Mouse (Mus musculus) lung, adult 18-20 months (tissue): Measurements from ENCODE around the gene Olfr43.

Experiments used
- DNase-seq, 2 experiments: peaks; one replicate each; pipeline ENCODE4 v3.0.0; 2022; ENCODE audit warnings: mixed read lengths in 2 of 2

Gene Olfr43

GRCm38 (mm10) chr11:74211279-74211678, at the start of gene Olfr43:
Olfr43 (minus strand) TSS chr11:74211379.
- no peak for DNase-seq

GRCm38 (mm10) chr11:74259508-74259907, 48.3 kb upstream of the Olfr43 start, which contains the start of gene Olfr406:
Olfr406 (plus strand) TSS chr11:74259808.
- no peak for DNase-seq

GRCm38 (mm10) chr11:74241201-74241600, 30.0 kb upstream of the Olfr43 start:
- no peak for DNase-seq

- no peak for DNase-seq
These were observed 25.2 kb downstream of the Olfr43 start, which contains the start of gene Olfr403 for GRCm38 (mm10) chr11:74185949-74186348. Olfr403 (plus strand) TSS chr11:74186249.

GRCm38 (mm10) chr11:74183745-74184144, 27.4 kb downstream of the Olfr43 start:
- DNase-seq = no peak

GRCm38 (mm10) chr11:74183168-74183567, 28.0 kb downstream of the Olfr43 start:
- no peak for DNase-seq

- DNase-seq = no peak
These were observed 42.4 kb downstream of the Olfr43 start for GRCm38 (mm10) chr11:74168771-74169170.
